Mouse (Mus musculus) E14TG2a.4 (cell line): ENCODE data around the gene Dchs2.

Source experiments
- CTCF ChIP-seq: conservative IDR thresholded peaks from 2 replicates; pipeline ENCODE4 v1.5.1; 2014; ENCODE audit warnings: low read length
- NANOG ChIP-seq: IDR thresholded peaks from 2 replicates; pipeline ENCODE4 v1.6.1; 2014; ENCODE audit warnings: borderline replicate concordance, low read length, mixed read lengths

DNA sequence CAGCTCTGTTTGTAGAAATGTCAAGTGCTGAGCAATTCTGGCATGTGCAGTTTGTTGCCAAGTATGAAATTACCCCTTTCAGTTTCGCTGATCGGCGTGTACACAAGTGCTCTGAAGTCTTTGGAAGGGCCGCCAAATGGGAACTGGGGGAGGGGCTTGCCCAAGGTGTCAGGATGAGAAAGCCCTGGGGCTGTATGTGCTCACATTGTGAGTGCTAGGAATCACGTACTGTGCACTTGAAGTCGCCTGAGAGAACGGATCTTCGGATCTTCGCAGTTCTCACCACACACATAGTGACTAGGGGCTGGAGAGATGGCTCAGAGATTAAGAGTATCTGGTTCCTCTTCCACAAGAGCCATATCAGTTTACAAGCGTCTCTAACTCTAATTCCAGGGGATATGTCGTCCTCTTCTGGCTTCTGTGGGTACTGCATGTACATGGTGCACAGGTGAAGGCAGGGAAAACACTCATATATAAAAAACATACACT, 47.1 kb upstream of the Dchs2 start:
- peak; percentile 100 for TF ChIP-seq CTCF
- no peak for TF ChIP-seq NANOG
